Mouse (Mus musculus) embryo, embryonic 11 days (tissue): ENCODE measurements around the gene Pitpnm2.

Experiments
- DNase-seq: peaks from one replicate; pipeline ENCODE4 v3.0.0-alpha.2; 2015

Pitpnm2 gene

GRCm38 (mm10) chr5:124115990-124116845, 133.3 kb downstream of the Pitpnm2 start, which contains the start of gene Arl6ip4:
Gene Arl6ip4, plus strand, starts transcription at chr5:124116089.
- peak; percentile 85 for DNase-seq

- DNase-seq: no peak
These were observed 134.0 kb downstream of the Pitpnm2 start for GRCm38 (mm10) chr5:124115531-124115930.

GRCm38 (mm10) chr5:124114276-124115025, 135.1 kb downstream of the Pitpnm2 start:
- DNase-seq: no peak

GRCm38 (mm10) chr5:124113030-124113429, 136.5 kb downstream of the Pitpnm2 start:
- peak; percentile 71 for DNase-seq

- peak; percentile 52 for DNase-seq
These were observed 137.0 kb downstream of the Pitpnm2 start for GRCm38 (mm10) chr5:124112531-124112930.

- DNase-seq: peak; percentile 99
These were observed 137.6 kb downstream of the Pitpnm2 start, which contains the start of gene Ogfod2 for GRCm38 (mm10) chr5:124111742-124112497. Gene Ogfod2, plus strand, starts transcription at chr5:124112297.

GRCm38 (mm10) chr5:124111077-124111741, 138.4 kb downstream of the Pitpnm2 start:
- DNase-seq: peak; percentile 35

GRCm38 (mm10) chr5:124103552-124103951, 146.0 kb downstream of the Pitpnm2 start:
- DNase-seq: no peak

- no peak for DNase-seq
These were observed 146.5 kb downstream of the Pitpnm2 start for GRCm38 (mm10) chr5:124103020-124103419.

- no peak for DNase-seq
These were observed 147.2 kb downstream of the Pitpnm2 start for GRCm38 (mm10) chr5:124102326-124102725.

GRCm38 (mm10) chr5:124100128-124101044, 149.2 kb downstream of the Pitpnm2 start:
- no peak for DNase-seq

- DNase-seq: no peak
These were observed 150.6 kb downstream of the Pitpnm2 start for GRCm38 (mm10) chr5:124098923-124099322.

- peak; percentile 86 for DNase-seq
These were observed 153.8 kb downstream of the Pitpnm2 start, which contains the start of gene Abcb9 for GRCm38 (mm10) chr5:124095596-124096232. Gene Abcb9, minus strand, starts transcription at chr5:124095798.

- DNase-seq: peak; percentile 22
These were observed 154.4 kb downstream of the Pitpnm2 start for GRCm38 (mm10) chr5:124095077-124095581.

- DNase-seq: no peak
These were observed 155.5 kb downstream of the Pitpnm2 start for GRCm38 (mm10) chr5:124093852-124094604.

- no peak for DNase-seq
These were observed 156.3 kb downstream of the Pitpnm2 start for GRCm38 (mm10) chr5:124093120-124093794.

- no peak for DNase-seq
These were observed 157.6 kb downstream of the Pitpnm2 start for GRCm38 (mm10) chr5:124091951-124092406.

GRCm38 (mm10) chr5:124089868-124090267, 159.7 kb downstream of the Pitpnm2 start:
- DNase-seq: no peak

- no peak for DNase-seq
These were observed 162.7 kb downstream of the Pitpnm2 start for GRCm38 (mm10) chr5:124086876-124087275.
